Mouse (Mus musculus) neutrophil, adult 5-6 weeks (primary cell): Measurements from ENCODE around the gene Rnf6. TPM values are rescaled to one million over a fixed set of nuclear protein-coding genes. Genes with fewer than 3 reads are reported as not detected.
"Not testable (repeated sequence)": the region's sequence is repeated elsewhere in the genome, so short reads cannot be mapped to it uniquely, and the experiment has no call there.

Experiments
- ATAC-seq: fragments of 151-379, 151-347 bp; 2 replicates; pipeline ENCODE4 v1.8.0; 2017; ENCODE audit warnings: mild to moderate bottlenecking, moderate TSS enrichment; ENCODE audit not compliant: insufficient number of reproducible peaks, poor library complexity, low FRiP score, severe bottlenecking; ENCODE audit errors: extremely low read depth
- total RNA-seq: library from RNA; stranded (forward); fragments of 200-1000 nt; gene quantifications from 2 replicates; pipeline ENCODE4 v1.2.3, GENCODE M21; 2017

Gene Rnf6
- total RNA-seq, 1 experiment from 2014 or later = 79.7 TPM

DNA sequence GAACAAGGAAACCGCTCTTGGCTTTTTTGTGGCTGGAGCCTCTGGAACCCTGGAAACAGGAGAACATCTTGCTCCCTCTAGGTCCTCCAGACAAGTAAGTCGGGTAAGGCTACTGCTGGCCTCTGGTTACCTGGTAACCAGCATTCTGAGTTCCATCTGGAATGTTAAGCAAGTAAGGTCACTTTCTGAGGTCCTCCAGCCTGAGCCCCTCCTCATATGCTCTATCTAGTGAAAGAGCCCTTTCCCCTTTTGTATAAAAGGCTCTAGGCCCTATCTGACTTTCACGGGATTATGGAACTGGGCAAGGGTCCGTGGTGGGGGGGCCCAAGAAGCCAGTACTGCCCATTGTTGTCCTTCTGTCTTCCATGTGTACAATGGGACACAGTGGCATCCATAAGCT, 36.2 kb downstream of the Rnf6 start, which contains the start of gene 1700001J03Rik:
TSS of gene 1700001J03Rik (minus strand) at position 101 of the 400 bp plus-strand sequence.
- ATAC-seq = not testable (repeated sequence)

DNA sequence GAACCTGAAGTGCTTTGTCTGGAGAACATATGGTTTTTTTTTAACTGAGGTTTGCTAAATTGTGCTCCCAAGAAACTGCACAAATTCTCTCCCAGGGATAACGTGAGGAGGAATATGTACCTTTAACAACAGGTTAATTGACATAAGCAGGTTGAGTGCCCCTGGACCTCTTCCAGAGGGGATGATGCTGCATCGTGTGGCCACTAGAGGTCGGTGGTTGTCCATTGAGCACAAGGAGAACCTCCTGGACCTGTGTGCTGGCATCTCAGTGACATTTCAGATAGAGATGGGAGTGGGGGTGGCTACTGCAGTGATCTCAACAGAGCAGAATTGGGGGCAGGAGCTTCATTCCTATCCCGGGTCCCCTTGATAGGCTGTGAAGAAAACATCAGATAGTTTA, 48.6 kb downstream of the Rnf6 start:
- not testable (repeated sequence) for ATAC-seq

DNA sequence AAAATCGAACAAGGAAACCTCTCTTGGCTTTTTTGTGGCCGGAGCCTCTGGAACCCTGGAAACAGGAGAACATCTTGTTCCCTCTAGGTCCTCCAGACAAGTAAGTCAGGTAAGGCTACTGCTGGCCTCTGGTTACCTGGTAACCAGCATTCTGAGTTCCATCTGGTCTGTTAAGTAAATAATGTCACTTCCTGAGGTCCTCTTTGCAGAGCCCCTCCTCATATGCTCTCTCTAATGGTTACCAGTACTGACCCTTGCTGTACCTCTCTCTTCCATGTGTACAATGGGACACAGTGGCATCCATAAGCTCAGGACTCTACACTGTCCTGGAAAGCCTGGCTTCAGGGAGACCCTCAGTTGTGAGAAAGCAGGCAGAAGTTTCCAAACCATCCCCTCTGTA, 50.7 kb downstream of the Rnf6 start, which contains the start of gene Gm6309:
TSS of gene Gm6309 (minus strand) at position 101 of the 400 bp plus-strand sequence.
- not testable (repeated sequence) for ATAC-seq

DNA sequence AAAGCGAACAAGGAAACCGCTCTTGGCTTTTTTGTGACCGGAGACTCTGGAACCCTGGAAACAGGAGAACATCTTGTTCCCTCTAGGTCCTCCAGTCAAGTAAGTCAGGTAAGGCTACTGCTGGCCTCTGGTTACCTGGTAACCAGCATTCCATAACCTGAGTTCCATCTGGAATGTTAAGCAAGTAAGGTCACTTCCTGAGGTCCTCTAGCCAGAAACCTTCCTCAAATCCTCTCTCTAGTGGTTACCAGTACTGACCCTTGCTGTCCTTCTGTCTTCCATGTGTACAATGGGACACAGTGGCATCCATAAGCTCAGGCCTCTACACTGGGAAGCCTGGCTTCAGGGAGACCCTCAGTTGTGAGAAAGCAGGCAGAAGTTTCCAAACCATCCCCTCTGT, 60.9 kb downstream of the Rnf6 start, which contains the start of gene Gm5565:
TSS of gene Gm5565 (minus strand) at position 101 of the 400 bp plus-strand sequence.
- not testable (repeated sequence) for ATAC-seq

Other genes with a start within 250 kb of the Rnf6 start
- not detected in 2 replicates for gene Cyp3a25, start 211.9 kb downstream of the Rnf6 start, total RNA-seq
- gene Cyp3a59, start 142.3 kb downstream of the Rnf6 start, total RNA-seq = not detected in 2 replicates
- gene Gm5565, start 61.0 kb downstream of the Rnf6 start, total RNA-seq = not detected in 2 replicates
- not detected in 2 replicates for gene Gm6309, start 50.8 kb downstream of the Rnf6 start, total RNA-seq
- 0.98 TPM in 1 of 2 replicates, not detected in the other for gene 1700001J03Rik, start 36.3 kb downstream of the Rnf6 start, total RNA-seq
- gene Cdk8, start 9.7 kb upstream of the Rnf6 start, total RNA-seq = 33.9 and 40.5 TPM in 2 replicates
- not detected in 2 replicates for gene Wasf3, start 163.4 kb upstream of the Rnf6 start, total RNA-seq